Comparison of ENCODE assay signal across 22 mouse cellular contexts in genomic region chr7:93019390-93019789, GRCm38 (mm10).
"Had no signal": no experiment of that assay in that cellular context is flagged by ENCODE, and none has a peak within 500 bp of the region (broad histone marks: within the 10 kb centered on the region; RNA-seq: fewer than 3 reads in every experiment).

No protein-coding gene starts in this region.

- H3K36me3 ChIP-seq: lung, embryonic 15.5 days; midbrain, embryonic 13.5 days; neural tube, embryonic 12.5 days; neural tube, embryonic 15.5 days had no signal

- H3K9me3 ChIP-seq: lung, embryonic 15.5 days; midbrain, embryonic 13.5 days; neural tube, embryonic 12.5 days; neural tube, embryonic 15.5 days had no signal

- H3K4me1 ChIP-seq: lung, embryonic 15.5 days; neural tube, embryonic 12.5 days; neural tube, embryonic 15.5 days had no signal

- H3K4me2 ChIP-seq: lung, embryonic 15.5 days; midbrain, embryonic 13.5 days; neural tube, embryonic 12.5 days; neural tube, embryonic 15.5 days had no signal

- H3K27ac ChIP-seq: kidney, postnatal 0 days; layer of hippocampus, adult 2 months; left cerebral cortex, adult 2 months; lung, embryonic 15.5 days; midbrain, embryonic 13.5 days; neural tube, embryonic 12.5 days; neural tube, embryonic 15.5 days; stomach, postnatal 0 days had no signal

- DNase-seq: kidney, adult 2 months; kidney, postnatal 25 days; layer of hippocampus, adult 9-11 months; layer of hippocampus, postnatal 36 days; lung, adult 18-20 months; lung, postnatal 10 days; lung, postnatal 4 days; right cerebral cortex, adult 18-20 months; right cerebral cortex, postnatal 14 days; right cerebral cortex, postnatal 4 days; thymus, adult 2 months; thymus, postnatal 14 days; thymus, postnatal 4 days had no signal

- H3K4me3 ChIP-seq: layer of hippocampus, adult 2 months; left cerebral cortex, adult 2 months; lung, embryonic 15.5 days; midbrain, embryonic 13.5 days; neural tube, embryonic 12.5 days; neural tube, embryonic 15.5 days had no signal

- ATAC-seq: intestine, postnatal 0 days; midbrain, embryonic 13.5 days had no signal

- H3K27me3 ChIP-seq: lung, embryonic 15.5 days; neural tube, embryonic 12.5 days; neural tube, embryonic 15.5 days had no signal

- H3K9ac ChIP-seq: lung, embryonic 15.5 days; midbrain, embryonic 13.5 days; neural tube, embryonic 12.5 days; neural tube, embryonic 15.5 days had no signal
